In the genomic region with DNA sequence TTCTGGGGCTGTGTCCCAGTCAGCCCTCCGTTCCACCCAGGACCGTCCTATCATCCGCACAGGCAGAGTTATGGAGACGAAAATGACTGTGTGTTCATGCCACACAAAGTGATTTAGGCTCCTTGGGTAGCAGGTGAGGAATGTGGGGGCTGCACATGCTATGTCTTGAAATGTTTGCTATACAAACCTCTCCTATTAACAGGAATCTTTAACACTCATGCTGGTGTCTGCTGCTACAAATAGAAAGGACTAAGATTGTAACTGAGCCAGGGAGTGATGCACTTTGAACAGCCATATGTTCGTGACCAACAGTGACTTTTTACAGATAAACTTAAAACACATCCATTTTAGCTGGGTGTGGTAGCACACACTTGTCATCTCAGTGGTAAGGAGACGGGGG, we compare ENCODE assay signal across 13 mouse cellular contexts.
"Had no signal": no experiment of that assay in that cellular context is flagged by ENCODE, and none has a peak within 500 bp of the region (broad histone marks: within the 10 kb centered on the region; RNA-seq: fewer than 3 reads in every experiment).

No protein-coding gene starts in this region.

- DNase-seq: liver, postnatal 0 days; lung, adult 2 months; lung, postnatal 4 days; midbrain, embryonic 14.5 days; retina, postnatal 1 day; right cerebral cortex, postnatal 14 days; right cerebral cortex, postnatal 4 days; spleen, adult 18-20 months; thymus, adult 2 months; thymus, postnatal 25 days; thymus, postnatal 4 days had no signal

- ATAC-seq: liver, postnatal 0 days; lung, postnatal 0 days; midbrain, embryonic 16.5 days had no signal
